Mouse (Mus musculus) megakaryocyte, embryonic 14.5 days (primary cell): ENCODE results near the gene Top1.
"Not testable (repeated sequence)": the region's sequence is repeated elsewhere in the genome, so short reads cannot be mapped to it uniquely, and the experiment has no call there.

Experiments used
- FLI1 ChIP-seq: IDR thresholded peaks from 2 replicates; pipeline ENCODE4 v1.6.1; 2012; ENCODE audit warnings: low read length, inconsistent platforms, mixed read lengths
- GATA1 ChIP-seq: IDR thresholded peaks from 3 replicates; pipeline ENCODE4 v1.6.1; 2012; ENCODE audit warnings: mixed read lengths, low read length, inconsistent platforms, borderline replicate concordance

- TF ChIP-seq GATA1, FLI1: not testable (repeated sequence)
Measured at GRCm38 (mm10) chr2:160664986-160665385, 19.3 kb downstream of the Top1 start.
